Mouse (Mus musculus): ENCODE data around the gene Cst9. TPM values are rescaled to one million over a fixed set of nuclear protein-coding genes. Genes with fewer than 3 reads are reported as not detected.

Cst9 gene
- polyA plus RNA-seq, 1 experiment from 2014 or later: not detected

DNA sequence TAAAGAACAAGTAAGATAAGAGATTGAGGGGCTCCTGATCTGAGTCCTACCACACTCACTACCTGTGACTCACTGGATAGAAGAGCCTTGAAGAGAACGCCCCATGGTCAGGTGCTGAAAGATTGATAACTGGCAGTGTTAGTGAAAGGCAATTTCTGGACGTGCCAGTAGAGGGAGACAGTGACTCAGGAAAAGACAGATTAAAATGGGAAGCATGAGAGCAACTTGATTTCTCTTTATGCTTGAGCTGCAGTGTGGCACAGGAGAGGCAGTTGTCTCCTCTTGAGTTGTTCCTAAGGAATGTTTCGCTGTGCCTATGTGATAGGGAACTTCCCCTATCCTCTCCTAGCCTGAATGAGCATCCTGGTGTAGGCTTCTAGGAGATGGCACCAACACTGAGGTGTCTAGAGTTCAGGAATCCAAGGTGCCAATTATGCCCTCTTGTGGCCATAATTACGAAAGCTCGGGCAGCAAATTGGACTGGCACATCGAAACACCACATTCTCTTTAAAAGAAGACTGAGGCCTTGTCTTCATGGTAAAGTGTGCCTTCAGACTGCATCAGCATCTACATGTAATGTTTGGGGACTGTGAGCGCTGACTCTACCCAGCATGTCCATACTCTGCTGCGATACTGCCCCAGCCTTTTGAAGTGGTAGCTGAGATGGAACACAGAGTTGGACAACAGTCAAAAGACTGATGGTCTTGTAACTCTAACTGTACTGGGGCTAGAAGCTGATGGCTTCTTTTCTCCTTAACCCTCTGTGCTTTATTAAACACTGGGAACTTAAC is 16.4 kb downstream of the Cst9 start:
- H3K4me3 ChIP-seq (ENCODE audit: low read depth, low read length): no peak overlapping the region
- ATAC-seq (ENCODE audit: low read depth) (peak; percentile 26; the same call in 1 of the 2 replicates), DNase-seq (ENCODE audit: low spot score) (peak; percentile 57)
- no peak overlapping the region for H3K9ac ChIP-seq (ENCODE audit: low read depth, low read length)
- no peak overlapping the region for H3K4me2 ChIP-seq (ENCODE audit: low read depth, low read length)
- H3K4me1 ChIP-seq (ENCODE audit: control insufficient read depth, insufficient read depth, low read length): no peaks in the 10 kb centered on the region
- H3K27me3 ChIP-seq (replicated peaks; ENCODE audit: control insufficient read depth, insufficient read depth, low read length): no peaks in the 10 kb centered on the region
- no peak overlapping the region for H3K27ac ChIP-seq (replicated peaks; ENCODE audit: low read depth, low read length)
- WGBS: 43% methylated on average over 8 of the region's 8 CpGs
- no peaks in the 10 kb centered on the region for H3K36me3 ChIP-seq (ENCODE audit: control insufficient read depth, insufficient read depth, low read length)
- H3K9me3 ChIP-seq (ENCODE audit: control insufficient read depth, low read length): no peaks in the 10 kb centered on the region

DNA sequence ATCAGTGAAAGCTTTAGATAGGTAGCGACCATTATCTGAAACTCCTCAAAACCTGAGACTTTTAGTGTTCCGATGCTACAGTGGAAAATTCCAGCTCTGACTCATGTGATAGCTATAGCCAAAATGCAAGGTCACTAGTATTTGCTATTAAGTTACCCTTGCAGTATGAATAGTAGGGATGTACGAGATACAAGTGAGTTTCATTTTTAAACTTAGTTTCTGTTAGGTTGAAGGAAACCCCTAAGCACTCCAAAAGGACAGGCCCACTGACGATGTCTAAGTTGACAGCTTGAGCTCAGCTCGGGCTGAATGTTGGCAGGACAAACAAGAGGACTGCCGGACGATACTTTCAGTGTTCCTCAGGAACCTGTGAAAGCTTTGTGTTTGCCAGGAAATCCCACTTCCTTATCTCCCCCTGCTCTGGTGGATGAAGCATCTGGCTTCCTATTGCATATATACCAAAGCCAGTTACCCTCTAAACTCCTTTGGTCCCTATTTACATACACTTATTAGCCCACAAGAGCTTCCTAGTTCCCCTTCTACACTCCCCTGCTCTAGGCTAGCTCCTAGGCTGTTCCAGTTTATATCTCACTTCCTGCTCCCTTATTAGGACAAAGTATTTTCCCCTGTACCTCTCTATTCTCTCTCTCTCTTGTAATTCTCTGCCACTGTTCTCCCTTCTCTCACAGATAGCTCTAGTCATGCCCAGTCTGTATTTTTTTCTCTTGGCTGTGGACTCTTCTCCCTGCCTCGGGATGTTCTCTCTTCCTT is 21.9 kb downstream of the Cst9 start:
- Histone ChIP-seq H3K27me3 (replicated peaks; ENCODE audit: control insufficient read depth, insufficient read depth, low read length) (no peaks in the 10 kb centered on the region), H3K4me2 (ENCODE audit: low read depth, low read length) (no peak overlapping the region), H3K4me3 (ENCODE audit: low read depth, low read length) (no peak overlapping the region), H3K27ac (replicated peaks; ENCODE audit: low read depth, low read length) (no peak overlapping the region), H3K36me3 (ENCODE audit: control insufficient read depth, insufficient read depth, low read length) (no peaks in the 10 kb centered on the region), H3K9me3 (ENCODE audit: control insufficient read depth, low read length) (no peaks in the 10 kb centered on the region), H3K4me1 (ENCODE audit: control insufficient read depth, insufficient read depth, low read length) (no peaks in the 10 kb centered on the region), H3K9ac (ENCODE audit: low read depth, low read length) (no peak overlapping the region)
- WGBS: 71% methylated on average over 8 of the region's 8 CpGs
- ATAC-seq (ENCODE audit: low read depth) (no peak), DNase-seq (ENCODE audit: low spot score) (no peak)

DNA sequence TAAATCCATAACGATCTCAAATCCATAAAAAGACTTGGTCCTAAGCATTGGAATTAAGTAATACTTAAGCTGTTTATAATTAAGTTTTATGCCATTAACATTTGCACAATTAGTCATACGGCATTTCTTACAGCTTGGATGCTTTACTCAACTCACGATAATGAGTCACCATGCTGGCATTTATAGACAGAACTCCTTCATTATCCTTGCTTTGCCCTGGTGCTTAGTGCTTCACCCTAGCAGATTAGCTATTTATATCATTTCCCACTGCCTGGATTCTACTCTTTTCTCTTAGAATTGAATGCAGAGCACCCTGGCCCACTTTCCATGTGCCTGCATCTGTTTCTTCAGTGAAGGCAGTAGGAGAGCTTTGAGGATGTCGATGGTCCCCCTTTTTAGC is 22.6 kb downstream of the Cst9 start:
- Histone ChIP-seq H3K27me3 (replicated peaks; ENCODE audit: control insufficient read depth, insufficient read depth, low read length) (no peaks in the 10 kb centered on the region), H3K36me3 (ENCODE audit: control insufficient read depth, insufficient read depth, low read length) (no peaks in the 10 kb centered on the region), H3K4me2 (ENCODE audit: low read depth, low read length) (no peak overlapping the region), H3K9ac (ENCODE audit: low read depth, low read length) (no peak overlapping the region), H3K4me1 (ENCODE audit: control insufficient read depth, insufficient read depth, low read length) (no peaks in the 10 kb centered on the region), H3K9me3 (ENCODE audit: control insufficient read depth, low read length) (no peaks in the 10 kb centered on the region), H3K27ac (replicated peaks; ENCODE audit: low read depth, low read length) (no peak overlapping the region), H3K4me3 (ENCODE audit: low read depth, low read length) (no peak overlapping the region)
- ATAC-seq (ENCODE audit: low read depth) (no peak), DNase-seq (ENCODE audit: low spot score) (no peak)
- 75% methylated on average over 4 of the region's 4 CpGs for WGBS

DNA sequence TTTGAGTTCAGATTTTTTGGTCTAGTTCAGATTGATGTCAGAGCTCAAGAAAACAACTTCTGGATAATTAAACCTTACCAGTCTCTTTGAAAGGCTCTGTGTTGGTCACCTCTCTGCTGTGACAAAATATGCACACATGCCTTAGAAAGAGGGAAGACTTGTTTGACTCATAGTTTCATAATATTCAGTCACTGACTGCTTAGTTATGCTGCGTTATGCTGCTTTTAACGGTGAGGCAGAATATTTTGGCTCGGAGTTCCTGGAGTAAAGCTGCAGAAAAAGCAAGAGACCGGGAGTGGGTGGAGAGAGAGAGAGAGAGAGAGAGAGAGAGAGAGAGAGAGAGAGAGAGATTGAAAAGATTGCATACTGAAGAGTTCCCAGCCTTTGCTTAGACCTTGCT is 26.0 kb downstream of the Cst9 start:
- Histone ChIP-seq H3K9ac (ENCODE audit: low read depth, low read length) (no peak overlapping the region), H3K4me2 (ENCODE audit: low read depth, low read length) (no peak overlapping the region), H3K36me3 (ENCODE audit: control insufficient read depth, insufficient read depth, low read length) (no peaks in the 10 kb centered on the region), H3K9me3 (ENCODE audit: control insufficient read depth, low read length) (no peaks in the 10 kb centered on the region), H3K27ac (replicated peaks; ENCODE audit: low read depth, low read length) (no peak overlapping the region), H3K4me1 (ENCODE audit: control insufficient read depth, insufficient read depth, low read length) (no peaks in the 10 kb centered on the region), H3K4me3 (ENCODE audit: low read depth, low read length) (no peak overlapping the region), H3K27me3 (replicated peaks; ENCODE audit: control insufficient read depth, insufficient read depth, low read length) (no peaks in the 10 kb centered on the region)
- 79% methylated on average over 4 of the region's 4 CpGs for WGBS
- DNase-seq (ENCODE audit: low spot score) (no peak), ATAC-seq (ENCODE audit: low read depth) (no peak)

DNA sequence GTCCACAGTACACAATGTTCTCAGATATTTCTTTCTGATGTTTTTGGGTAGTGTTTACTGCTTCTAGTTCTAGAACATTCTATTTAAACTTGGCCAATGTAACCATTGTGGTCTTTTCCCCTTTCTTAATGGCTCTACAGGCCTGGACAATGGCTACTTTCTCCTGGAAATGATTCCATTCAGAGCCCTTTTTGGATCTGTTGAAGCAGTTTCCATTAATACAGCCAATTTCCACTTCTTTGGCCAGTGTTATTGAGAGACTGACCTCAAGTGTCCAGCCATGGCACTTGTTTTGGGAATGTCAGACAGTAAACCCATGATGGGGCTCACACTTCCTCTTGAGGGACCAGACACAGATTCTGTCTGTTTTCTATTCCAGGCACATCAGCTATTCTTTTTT is 26.7 kb downstream of the Cst9 start:
- no peak for ATAC-seq (ENCODE audit: low read depth)
- Histone ChIP-seq H3K27me3 (replicated peaks; ENCODE audit: control insufficient read depth, insufficient read depth, low read length) (no peaks in the 10 kb centered on the region), H3K27ac (replicated peaks; ENCODE audit: low read depth, low read length) (no peak overlapping the region), H3K9ac (ENCODE audit: low read depth, low read length) (no peak overlapping the region), H3K4me2 (ENCODE audit: low read depth, low read length) (no peak overlapping the region), H3K4me3 (ENCODE audit: low read depth, low read length) (no peak overlapping the region), H3K36me3 (ENCODE audit: control insufficient read depth, insufficient read depth, low read length) (no peaks in the 10 kb centered on the region), H3K9me3 (ENCODE audit: control insufficient read depth, low read length) (no peaks in the 10 kb centered on the region), H3K4me1 (ENCODE audit: control insufficient read depth, insufficient read depth, low read length) (no peaks in the 10 kb centered on the region)
- no peak for DNase-seq (ENCODE audit: low spot score)

DNA sequence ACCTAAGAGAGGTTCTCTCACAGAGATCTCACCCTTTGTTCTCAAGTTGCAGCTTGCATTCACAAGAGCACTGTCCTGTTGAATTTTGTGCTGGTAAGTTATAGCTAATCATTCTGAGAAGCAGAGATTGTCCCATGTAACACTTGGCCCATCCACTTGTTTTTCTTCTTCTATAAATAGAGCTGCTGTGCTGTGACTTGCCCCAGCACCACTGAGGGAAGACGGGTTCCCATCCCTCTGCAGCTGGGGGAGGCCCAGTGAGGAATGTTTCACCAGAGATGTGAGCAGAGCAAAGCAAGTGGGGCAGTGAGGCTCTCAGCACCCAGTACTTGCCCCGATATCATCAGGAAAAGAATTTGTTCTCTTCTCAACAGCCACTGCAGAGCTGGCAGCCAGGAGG is 30.0 kb downstream of the Cst9 start, which contains the start of gene 9230104L09Rik:
9230104L09Rik (minus strand) TSS at position 73 of the 400 bp plus-strand sequence.
- Histone ChIP-seq H3K4me2 (ENCODE audit: low read depth, low read length) (no peak within 1 kb of the TSS), H3K4me1 (ENCODE audit: control insufficient read depth, insufficient read depth, low read length) (no peaks in the 10 kb centered on the region), H3K9me3 (ENCODE audit: control insufficient read depth, low read length) (no peaks in the 10 kb centered on the region), H3K27ac (replicated peaks; ENCODE audit: low read depth, low read length) (no peak within 1 kb of the TSS), H3K27me3 (replicated peaks; ENCODE audit: control insufficient read depth, insufficient read depth, low read length) (no peaks in the 10 kb centered on the region), H3K4me3 (ENCODE audit: low read depth, low read length) (no peak within 1 kb of the TSS), H3K36me3 (ENCODE audit: control insufficient read depth, insufficient read depth, low read length) (no peaks in the 10 kb centered on the region), H3K9ac (ENCODE audit: low read depth, low read length) (no peak within 1 kb of the TSS)
- DNase-seq (ENCODE audit: low spot score): no peak
- no peak for ATAC-seq (ENCODE audit: low read depth)
- WGBS: 36% methylated on average over 2 of the region's 2 CpGs

DNA sequence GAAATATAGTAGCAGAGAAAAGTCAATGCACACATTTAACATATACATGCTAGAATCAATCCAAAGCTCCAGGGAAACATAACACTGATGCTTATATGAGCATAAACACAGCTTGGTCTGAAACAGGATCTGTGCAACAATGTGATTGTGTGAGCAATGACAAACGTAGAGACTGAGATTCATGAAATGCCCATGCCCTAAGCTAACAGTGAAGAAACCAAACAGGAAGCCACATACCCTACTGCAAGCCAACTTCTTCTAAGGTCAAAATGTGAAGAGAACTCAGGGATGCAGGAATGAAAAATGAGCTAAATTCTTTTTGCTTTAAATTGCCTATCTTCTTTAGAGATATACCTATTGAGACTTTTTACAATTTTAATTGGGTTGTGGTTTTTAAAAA is 34.0 kb downstream of the Cst9 start:
- 54% methylated on average over 1 of the region's 1 CpGs for WGBS

DNA sequence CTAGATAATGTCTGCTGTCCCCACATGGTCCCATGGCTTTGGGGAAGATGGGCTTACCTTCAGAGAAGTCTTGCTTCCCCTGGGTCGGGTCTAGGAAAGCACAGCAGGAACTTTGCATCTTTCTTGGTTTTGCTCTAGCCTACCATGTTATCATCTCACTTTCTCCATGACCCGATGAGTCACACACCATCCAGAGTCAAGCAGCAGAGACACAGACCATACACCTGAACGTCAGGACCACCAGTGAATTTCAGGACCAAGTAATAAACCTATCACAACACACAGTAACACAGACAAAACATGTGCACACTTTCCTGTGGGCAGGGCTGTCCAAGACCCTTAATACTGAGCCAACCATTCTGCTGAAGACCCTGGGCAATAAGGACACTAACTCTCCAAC is 35.6 kb downstream of the Cst9 start:
- H3K36me3 ChIP-seq (ENCODE audit: control insufficient read depth, insufficient read depth, low read length): peaks cover 22% of the 10 kb centered on the region
- WGBS: 91% methylated on average over 3 of the region's 3 CpGs
- H3K4me3 ChIP-seq (ENCODE audit: low read depth, low read length): no peak overlapping the region
- peaks cover 18% of the 10 kb centered on the region for H3K4me1 ChIP-seq (ENCODE audit: control insufficient read depth, insufficient read depth, low read length)
- no peaks in the 10 kb centered on the region for H3K27me3 ChIP-seq (replicated peaks; ENCODE audit: control insufficient read depth, insufficient read depth, low read length)
- no peak overlapping the region for H3K27ac ChIP-seq (replicated peaks; ENCODE audit: low read depth, low read length)
- no peaks in the 10 kb centered on the region for H3K9me3 ChIP-seq (ENCODE audit: control insufficient read depth, low read length)
- no peak overlapping the region for H3K9ac ChIP-seq (ENCODE audit: low read depth, low read length)
- DNase-seq (ENCODE audit: low spot score) (no peak), ATAC-seq (ENCODE audit: low read depth) (no peak)
- no peak overlapping the region for H3K4me2 ChIP-seq (ENCODE audit: low read depth, low read length)

More for the DNA sequence above, 34.0 kb downstream of the Cst9 start:
- no peak overlapping the region for H3K4me2 ChIP-seq (ENCODE audit: low read depth, low read length)
- H3K9me3 ChIP-seq (ENCODE audit: control insufficient read depth, low read length): no peaks in the 10 kb centered on the region
- no peaks in the 10 kb centered on the region for H3K27me3 ChIP-seq (replicated peaks; ENCODE audit: control insufficient read depth, insufficient read depth, low read length)
- peaks cover 22% of the 10 kb centered on the region for H3K36me3 ChIP-seq (ENCODE audit: control insufficient read depth, insufficient read depth, low read length)
- DNase-seq (ENCODE audit: low spot score): no peak
- no peak for ATAC-seq (ENCODE audit: low read depth)
- H3K4me1 ChIP-seq (ENCODE audit: control insufficient read depth, insufficient read depth, low read length): peaks cover 14% of the 10 kb centered on the region
- no peak overlapping the region for H3K9ac ChIP-seq (ENCODE audit: low read depth, low read length)
- H3K4me3 ChIP-seq (ENCODE audit: low read depth, low read length): no peak overlapping the region
- H3K27ac ChIP-seq (replicated peaks; ENCODE audit: low read depth, low read length): no peak overlapping the region
